Mouse (Mus musculus) adrenal gland, adult 2 months (tissue): ENCODE results near the gene H2al2b. TPM values are rescaled to one million over a fixed set of nuclear protein-coding genes. Genes with fewer than 3 reads are reported as not detected.
"Not testable (repeated sequence)": the region's sequence is repeated elsewhere in the genome, so short reads cannot be mapped to it uniquely, and the experiment has no call there.

Experiments
- DNase-seq: peaks from one replicate; pipeline ENCODE4 v3.0.0; 2021
- long read RNA-seq: library from polyadenylated mRNA; stranded (forward); transcript quantifications from one replicate; pipeline ENCODE4 v2.0.0, GENCODE M21; 2021
- polyA plus RNA-seq: library from polyadenylated mRNA; depleted of rRNA; stranded (reverse); fragments of >200 nt; gene quantifications from 2 replicates; pipeline ENCODE4 v1.2.3, GENCODE M21; 2012; rRNA removed
- total RNA-seq, 2 experiments: library from RNA; stranded (reverse); gene quantifications; 2 replicates each; pipeline ENCODE4 v1.2.3; 2021

Gene H2al2b
- total RNA-seq (not detected), polyA plus RNA-seq (not detected in 2 replicates)
- long read RNA-seq, result 0 reads

DNA sequence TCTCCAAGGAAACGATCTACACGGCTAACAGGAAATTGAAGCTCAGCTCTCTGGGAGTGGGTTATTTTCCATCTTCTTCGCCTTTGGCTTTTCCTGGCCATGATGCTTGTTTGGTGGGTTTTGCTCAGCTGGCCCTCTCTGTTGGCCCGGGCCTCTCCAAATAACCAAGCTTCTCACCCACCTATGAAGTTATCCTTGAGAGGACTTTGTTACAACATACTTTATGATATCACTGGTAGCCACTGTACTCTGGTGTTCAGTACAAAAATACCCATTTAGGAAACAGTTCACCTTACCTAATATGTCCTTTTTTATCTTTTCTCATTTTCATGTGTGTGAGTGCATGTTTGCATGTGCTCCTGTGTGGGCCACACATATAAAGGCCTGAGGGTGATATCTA, at the start of gene H2al2b:
Gene H2al2b (minus strand): TSS at position 101 of the 400 bp plus-strand sequence.
- not testable (repeated sequence) for DNase-seq

Other genes starting within 250 kb of the H2al2b start
- not detected for gene H2al2c, start 121.6 kb downstream of the H2al2b start, total RNA-seq
- gene H2al2c, start 121.6 kb downstream of the H2al2b start, polyA plus RNA-seq, result not detected in 2 replicates
- gene Sry, start 57.0 kb downstream of the H2al2b start, total RNA-seq, result not detected
- gene Sry, start 57.0 kb downstream of the H2al2b start, polyA plus RNA-seq, result not detected in 2 replicates
- not detected for gene Gm4064, start 75.5 kb upstream of the H2al2b start, total RNA-seq
- not detected in 2 replicates for gene Gm4064, start 75.5 kb upstream of the H2al2b start, polyA plus RNA-seq
- gene Rbmy, start 110.0 kb upstream of the H2al2b start, total RNA-seq, result not detected
- gene Rbmy, start 110.0 kb upstream of the H2al2b start, polyA plus RNA-seq, result not detected in 2 replicates
- not detected for gene Gm10256, start 110.0 kb upstream of the H2al2b start, total RNA-seq
- gene Gm10256, start 110.0 kb upstream of the H2al2b start, polyA plus RNA-seq, result not detected in 2 replicates
- gene Gm10352, start 180.3 kb upstream of the H2al2b start, total RNA-seq, result not detected
- not detected in 2 replicates for gene Gm10352, start 180.3 kb upstream of the H2al2b start, polyA plus RNA-seq
- gene Gm29289, start 211.9 kb upstream of the H2al2b start, total RNA-seq, result not detected
- not detected in 2 replicates for gene Gm29289, start 211.9 kb upstream of the H2al2b start, polyA plus RNA-seq